Mouse (Mus musculus) liver, embryonic 14.5 days (tissue): ENCODE measurements around the gene Vegfa.

Source experiments
- CTCF ChIP-seq: IDR thresholded peaks from 2 replicates; pipeline ENCODE4 v1.5.1; 2016; ENCODE audit warnings: antibody characterized with exemption, low read depth, control low read depth
- EP300 ChIP-seq: IDR thresholded peaks from 2 replicates; pipeline ENCODE4 v1.6.1; 2016; ENCODE audit warnings: antibody characterized with exemption, low read depth

- TF ChIP-seq CTCF (no peak), EP300 (no peak)
Observed at GRCm38 (mm10) chr17:46030323-46030730, 1.8 kb downstream of the Vegfa start.
